Mouse (Mus musculus) erythroblast, adult 5-6 weeks (primary cell): Measurements from ENCODE around the gene Usp40. TPM values are rescaled to one million over a fixed set of nuclear protein-coding genes. Genes with fewer than 3 reads are reported as not detected.

ENCODE experiments used
- ATAC-seq: replicated peaks from 2 replicates; pipeline ENCODE4 v1.8.0; 2016; ENCODE audit warnings: moderate number of reproducible peaks, mild to moderate bottlenecking, moderate TSS enrichment, inconsistent platforms; ENCODE audit not compliant: poor library complexity, low FRiP score, severe bottlenecking
- total RNA-seq, 2 experiments: library from RNA; stranded (forward) in 1 of 2; stranded (reverse) in 1 of 2; fragments of 150-400 nt in 1 of 2; fragments of 200-764, 138-1000 nt in 1 of 2; gene quantifications; 2 replicates each; pipeline versions ENCODE4 v1.2.3 to v1.2.4; 2015 to 2017; ENCODE audit warnings: low replicate concordance in 2 of 2

Usp40 gene
- total RNA-seq, 2 experiments from 2014 or later, result 2.7 to 7.4 TPM

DNA sequence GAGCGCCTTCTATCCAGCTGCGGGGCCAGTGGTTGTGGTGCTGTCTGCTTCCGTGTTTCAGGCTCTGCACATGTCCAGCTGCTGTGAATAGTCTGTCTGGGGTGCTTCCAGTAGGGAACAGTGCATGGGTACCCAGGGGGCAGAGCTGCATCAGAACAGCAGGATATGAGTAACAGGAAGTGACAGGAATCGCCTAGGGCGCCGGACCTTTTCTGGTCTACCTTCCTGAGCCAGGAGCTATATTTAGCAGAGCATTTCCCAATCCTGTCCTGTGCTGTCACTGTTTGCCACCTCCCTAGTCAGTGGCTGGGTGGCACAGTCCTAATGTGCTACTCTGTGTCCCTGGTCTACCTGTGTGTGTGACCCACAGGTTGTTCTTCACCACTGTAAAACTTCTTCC lies 107.4 kb downstream of the Usp40 start:
- ATAC-seq, result no peak

DNA sequence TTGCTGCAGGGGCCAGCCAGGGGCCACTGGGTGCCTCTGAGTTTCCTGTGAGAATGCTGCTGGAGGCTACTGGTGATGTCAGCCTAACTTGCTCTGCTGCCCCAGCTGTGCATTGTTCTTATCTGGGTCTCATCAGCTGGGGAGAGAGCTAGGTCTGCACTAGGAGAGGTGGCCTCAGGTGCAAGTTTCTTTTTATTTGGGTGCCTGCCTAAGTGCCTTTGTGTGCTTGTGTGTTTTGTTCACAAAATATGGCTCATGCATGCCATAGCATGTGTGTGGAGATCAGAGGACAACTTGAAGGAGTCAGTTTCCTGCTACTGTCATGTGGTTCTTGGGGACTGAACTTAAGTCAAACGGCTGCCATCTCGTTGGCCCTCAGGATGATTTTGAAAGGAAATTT lies 108.7 kb downstream of the Usp40 start:
- ATAC-seq, result no peak

DNA sequence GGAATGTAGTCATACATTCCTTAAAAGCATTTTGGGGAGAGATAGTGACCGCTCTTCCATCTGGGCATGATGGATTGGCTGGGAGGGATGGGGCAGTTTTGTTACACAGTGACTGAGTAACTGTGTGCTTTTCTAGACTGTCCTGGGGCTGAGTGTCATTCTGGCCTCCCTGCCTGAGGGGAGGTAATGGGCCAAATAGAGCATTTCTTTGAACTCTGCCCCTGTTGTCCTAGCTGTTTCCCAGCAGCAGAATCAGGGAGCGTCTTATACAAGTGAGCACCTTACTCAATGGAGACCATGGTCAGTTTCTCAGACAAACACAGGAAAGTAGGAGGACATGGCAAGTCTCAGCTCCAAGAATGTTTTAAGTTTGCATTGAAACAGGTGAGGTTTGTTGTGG lies 111.4 kb downstream of the Usp40 start:
- ATAC-seq, result no peak

Other genes starting within 250 kb of the Usp40 start
- 0.21 TPM in 1 of 2 replicates, not detected in the other for gene Sag, start 204.9 kb downstream of the Usp40 start, total RNA-seq (2015; ENCODE audit: low replicate concordance)
- gene Sag, start 204.9 kb downstream of the Usp40 start, total RNA-seq (2017; ENCODE audit: low replicate concordance), result 0.56 and 3.7 TPM in 2 replicates
- 11.9 and 12.1 TPM in 2 replicates for gene Dgkd, start 155.3 kb downstream of the Usp40 start, total RNA-seq (2015; ENCODE audit: low replicate concordance)
- 10.2 and 26.8 TPM in 2 replicates for gene Dgkd, start 155.3 kb downstream of the Usp40 start, total RNA-seq (2017; ENCODE audit: low replicate concordance)
- gene Ugt1a10, start 46.8 kb upstream of the Usp40 start, total RNA-seq (2015; ENCODE audit: low replicate concordance), result not detected in 2 replicates
- not detected in 2 replicates for gene Ugt1a10, start 46.8 kb upstream of the Usp40 start, total RNA-seq (2017; ENCODE audit: low replicate concordance)
- not detected in 2 replicates for gene Ugt1a9, start 62.2 kb upstream of the Usp40 start, total RNA-seq (2015; ENCODE audit: low replicate concordance)
- gene Ugt1a9, start 62.2 kb upstream of the Usp40 start, total RNA-seq (2017; ENCODE audit: low replicate concordance), result 2.4 TPM in 1 of 2 replicates, not detected in the other
- gene Ugt1a8, start 79.3 kb upstream of the Usp40 start, total RNA-seq (2015; ENCODE audit: low replicate concordance), result not detected in 2 replicates
- gene Ugt1a8, start 79.3 kb upstream of the Usp40 start, total RNA-seq (2017; ENCODE audit: low replicate concordance), result not detected in 2 replicates
- 7.1 and 15.5 TPM in 2 replicates for gene Ugt1a7c, start 86.5 kb upstream of the Usp40 start, total RNA-seq (2015; ENCODE audit: low replicate concordance)
- gene Ugt1a7c, start 86.5 kb upstream of the Usp40 start, total RNA-seq (2017; ENCODE audit: low replicate concordance), result 9.9 and 11.0 TPM in 2 replicates
- not detected in 2 replicates for gene Ugt1a6b, start 94.7 kb upstream of the Usp40 start, total RNA-seq (2015; ENCODE audit: low replicate concordance)
- not detected in 2 replicates for gene Ugt1a6b, start 94.7 kb upstream of the Usp40 start, total RNA-seq (2017; ENCODE audit: low replicate concordance)
- gene Ugt1a6a, start 126.3 kb upstream of the Usp40 start, total RNA-seq (2015; ENCODE audit: low replicate concordance), result 1.3 TPM in 1 of 2 replicates, not detected in the other
- gene Ugt1a6a, start 126.3 kb upstream of the Usp40 start, total RNA-seq (2017; ENCODE audit: low replicate concordance), result 0.70 and 2.3 TPM in 2 replicates
- not detected in 2 replicates for gene Ugt1a5, start 157.5 kb upstream of the Usp40 start, total RNA-seq (2015; ENCODE audit: low replicate concordance)
- gene Ugt1a5, start 157.5 kb upstream of the Usp40 start, total RNA-seq (2017; ENCODE audit: low replicate concordance), result not detected in 2 replicates
- gene Ugt1a2, start 192.1 kb upstream of the Usp40 start, total RNA-seq (2015; ENCODE audit: low replicate concordance), result not detected in 2 replicates
- gene Ugt1a2, start 192.1 kb upstream of the Usp40 start, total RNA-seq (2017; ENCODE audit: low replicate concordance), result not detected in 2 replicates
- 5.6 and 20.9 TPM in 2 replicates for gene Dnajb3, start 197.2 kb upstream of the Usp40 start, total RNA-seq (2015; ENCODE audit: low replicate concordance)
- 5.4 and 9.1 TPM in 2 replicates for gene Dnajb3, start 197.2 kb upstream of the Usp40 start, total RNA-seq (2017; ENCODE audit: low replicate concordance)
- not detected in 2 replicates for gene Ugt1a1, start 203.4 kb upstream of the Usp40 start, total RNA-seq (2015; ENCODE audit: low replicate concordance)
- 0.70 and 1.0 TPM in 2 replicates for gene Ugt1a1, start 203.4 kb upstream of the Usp40 start, total RNA-seq (2017; ENCODE audit: low replicate concordance)
- gene Mroh2a, start 218.4 kb upstream of the Usp40 start, total RNA-seq (2015; ENCODE audit: low replicate concordance), result 1.7 TPM in 1 of 2 replicates, not detected in the other
- 0.17 and 0.70 TPM in 2 replicates for gene Mroh2a, start 218.4 kb upstream of the Usp40 start, total RNA-seq (2017; ENCODE audit: low replicate concordance)